Mouse (Mus musculus) Patski (cell line): ENCODE results near the gene Gfra1. TPM values are rescaled to one million over a fixed set of nuclear protein-coding genes. Genes with fewer than 3 reads are reported as not detected.

Source experiments
- ATAC-seq: fragments of 100-300 bp; one replicate; pipeline ENCODE4 v1.8.0; 2021
- CTCF ChIA-PET: fragments of 350-600 bp; sonication (Branson Sonifier 250); formaldehyde crosslinking; loops from one replicate; lab custom pipeline; 2022; ENCODE audit warnings: inconsistent platforms; lab: Charles Lee
- POLR2A ChIA-PET: fragments of 350-600 bp; sonication (Branson Sonifier 250); formaldehyde crosslinking; loops from one replicate; lab custom pipeline; 2022; ENCODE audit warnings: antibody characterized with exemption, inconsistent platforms; lab: Charles Lee
- DNase-seq: peaks from one replicate; pipeline ENCODE4 v3.0.0-alpha.2; 2011; ENCODE audit warnings: low read depth, low spot score
- H3K27me3 ChIP-seq: fragments of 371-371 bp; one replicate; pipeline ENCODE4 v1.5.1; 2021
- CTCF ChIP-seq: fragments of 100-300 bp; IDR thresholded peaks from one replicate; pipeline ENCODE4 v1.5.1; 2021
- in situ Hi-C: fragments of 300-500 bp; cut with MboI; formaldehyde crosslinking; loops from 3 replicates; pipeline ENCODE4 v1.11.1; 2018; ENCODE audit warnings: low pct_unique_long_range_greater_than_20kb, mixed read lengths
- polyA plus RNA-seq: library from polyadenylated mRNA; unstranded; gene quantifications from one replicate; pipeline ENCODE4 v1.2.3, GENCODE M21; 2021

Gfra1 gene
- polyA plus RNA-seq, 1 experiment from 2014 or later = 102 TPM

DNA sequence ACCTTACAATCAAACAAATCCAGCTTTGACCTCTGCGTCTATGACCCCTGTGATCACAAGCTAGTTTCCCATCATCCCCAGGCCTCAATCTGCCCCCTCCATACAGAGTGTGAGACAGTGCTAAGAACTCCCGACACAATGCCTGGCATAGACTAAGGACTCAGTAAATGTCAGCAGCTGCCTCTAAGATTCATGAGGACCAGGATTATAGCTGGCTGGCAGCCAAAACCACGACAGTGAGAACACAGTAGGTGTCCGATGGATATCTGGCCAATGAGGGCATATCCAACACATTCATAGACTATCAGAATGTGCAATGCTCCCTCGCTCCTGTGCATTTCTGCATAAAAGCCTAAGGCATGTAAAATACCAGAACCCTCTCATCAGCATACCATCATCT lies 5.0 kb downstream of the Gfra1 start:
- no peaks in the 10 kb centered on the region for H3K27me3 ChIP-seq
- ATAC-seq (peak; percentile 40), DNase-seq (peak; percentile 98)
- TF ChIP-seq CTCF = no peak
- ChIA-PET POLR2A (interaction anchor here (1.4 kb wide), 1 partner anchor 40 kb away, joined by 3 read pairs; no protein-coding TSS in a partner anchor), CTCF (interaction anchor here (0.9 to 2.3 kb wide), 8 partner anchors 9 to 295 kb away, joined by 3 to 9 read pairs (median 3); no protein-coding TSS in a partner anchor)
- in situ Hi-C loops = loop anchor here (5.0 kb wide), 2 partner anchors 53 to 128 kb away; no protein-coding TSS in a partner anchor

DNA sequence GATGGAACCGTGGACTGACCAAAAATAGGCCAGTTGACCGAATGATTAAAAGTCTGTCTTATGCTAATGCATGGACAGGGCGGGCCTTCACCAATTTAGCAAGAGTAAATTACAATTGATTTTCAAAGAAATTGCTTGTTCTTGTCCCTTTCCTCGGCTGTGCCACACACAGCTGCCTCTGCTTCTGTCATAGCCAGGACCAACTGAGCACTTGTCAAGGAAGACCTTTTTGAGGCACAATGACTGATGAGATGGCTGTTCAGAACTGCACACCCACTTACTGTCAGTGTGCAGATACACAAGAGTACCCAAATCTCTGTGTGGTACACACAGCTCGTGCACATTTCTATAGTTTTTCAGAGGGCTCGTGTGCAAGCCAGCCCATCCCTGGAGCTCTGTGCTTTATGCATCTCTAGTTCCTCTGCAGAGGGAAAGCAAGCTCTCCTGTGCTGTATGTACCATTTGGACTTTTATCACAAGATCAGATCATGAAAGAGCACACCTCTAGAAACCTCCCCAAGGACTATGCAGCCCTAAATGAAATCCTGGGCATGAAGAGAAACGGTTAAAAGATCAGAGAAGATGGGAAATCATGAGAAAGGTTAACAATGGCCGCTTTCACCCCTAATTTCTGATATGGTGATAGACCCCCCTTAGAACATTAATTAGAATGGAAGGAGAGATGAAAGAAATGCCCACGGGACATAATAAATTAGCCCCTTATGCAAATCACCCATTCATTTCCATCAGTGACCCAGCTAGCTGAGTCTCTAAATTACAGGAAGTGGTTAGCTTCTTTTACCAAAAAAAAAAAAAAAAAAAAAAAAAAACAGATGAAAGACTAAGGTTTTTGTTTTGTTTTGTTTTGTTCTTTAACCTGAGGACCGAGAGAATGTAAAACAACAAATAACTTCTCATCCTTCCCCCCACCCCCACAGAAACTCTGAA lies 12.7 kb downstream of the Gfra1 start:
- CTCF ChIA-PET = interaction anchor here (1.7 to 2.6 kb wide), 2 partner anchors 8 to 43 kb away, joined by 3 to 9 read pairs; no protein-coding TSS in a partner anchor
- in situ Hi-C loops = no loop called here
- TF ChIP-seq CTCF = no peak
- H3K27me3 ChIP-seq = no peaks in the 10 kb centered on the region
- no peak for DNase-seq
- POLR2A ChIA-PET = interaction anchor here (0.6 kb wide), 1 partner anchor 20 kb away, joined by 4 read pairs; no protein-coding TSS in a partner anchor
- ATAC-seq = no peak

DNA sequence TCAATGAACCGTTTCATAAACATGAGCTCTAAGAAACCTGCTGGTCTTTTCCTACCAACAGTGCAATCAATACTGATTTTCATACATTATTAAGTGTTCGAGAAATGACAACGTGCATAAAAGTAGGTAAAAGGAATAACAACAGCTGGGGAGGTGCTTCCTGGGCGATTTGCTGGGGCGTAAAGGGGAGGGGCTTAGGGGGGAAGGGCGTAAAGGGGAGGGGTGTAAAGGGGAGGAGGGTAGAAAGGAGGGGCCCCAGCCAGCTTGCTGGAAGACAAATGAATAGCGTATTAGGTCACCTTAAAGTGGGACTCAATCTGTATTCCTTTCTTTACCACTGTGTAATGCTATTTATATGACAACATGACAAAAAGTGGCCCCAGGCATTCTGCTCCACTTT lies 13.9 kb downstream of the Gfra1 start:
- ATAC-seq (no peak), DNase-seq (no peak)
- in situ Hi-C loops = no loop called here
- CTCF ChIA-PET = interaction anchor here (2.6 kb wide), 1 partner anchor 10 kb away, joined by 9 read pairs; no protein-coding TSS in a partner anchor
- POLR2A ChIA-PET = no interaction called here
- no peak for TF ChIP-seq CTCF
- H3K27me3 ChIP-seq = no peaks in the 10 kb centered on the region

DNA sequence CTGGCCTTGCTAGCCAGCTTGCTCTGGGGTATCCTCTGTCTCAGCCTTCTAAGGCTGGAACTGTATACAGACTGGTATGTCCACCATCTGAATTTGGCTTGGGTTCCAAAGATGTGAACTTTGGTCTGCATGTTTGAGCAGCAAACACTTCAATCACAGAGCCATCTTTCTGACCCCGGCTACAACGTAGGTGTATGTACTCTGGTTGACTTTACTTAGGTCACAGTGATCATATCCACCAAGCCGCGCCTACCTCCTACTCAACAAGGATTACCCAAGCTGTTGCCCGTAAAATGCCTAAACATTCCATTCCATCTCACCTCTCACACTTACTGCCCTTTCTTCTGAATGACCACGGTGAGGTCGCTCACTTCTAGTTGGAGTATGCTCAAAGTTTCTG lies 14.5 kb downstream of the Gfra1 start:
- TF ChIP-seq CTCF = no peak
- ChIA-PET CTCF (interaction anchor here (2.6 kb wide), 1 partner anchor 10 kb away, joined by 9 read pairs; no protein-coding TSS in a partner anchor), POLR2A (no interaction called here)
- ATAC-seq (no peak), DNase-seq (no peak)
- no peaks in the 10 kb centered on the region for H3K27me3 ChIP-seq
- in situ Hi-C loops = no loop called here

DNA sequence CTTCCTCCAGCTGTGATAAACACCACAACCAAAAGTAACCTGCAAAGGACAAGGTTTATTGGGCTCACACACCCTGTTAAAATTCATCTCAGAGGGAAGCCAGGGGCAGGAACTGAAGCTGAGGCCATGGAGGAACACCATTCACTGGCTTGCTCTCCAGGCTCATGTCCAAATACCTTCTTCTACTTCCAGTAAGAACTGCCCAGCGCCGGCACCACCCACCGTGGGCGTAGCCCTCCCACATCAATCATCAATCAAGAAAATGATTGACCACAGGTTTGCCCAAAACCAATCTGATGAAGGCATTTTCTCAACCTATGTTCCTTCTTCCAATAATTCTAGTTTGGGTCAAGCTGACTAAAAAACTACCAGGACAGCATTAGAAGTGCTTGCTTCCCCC lies 16.9 kb downstream of the Gfra1 start:
- in situ Hi-C loops = no loop called here
- ATAC-seq (no peak), DNase-seq (no peak)
- no peak for TF ChIP-seq CTCF
- CTCF ChIA-PET = interaction anchor here (1.1 to 1.5 kb wide), 2 partner anchors 12 to 37 kb away, joined by 3 read pairs; no protein-coding TSS in a partner anchor
- POLR2A ChIA-PET = interaction anchor here (3.3 kb wide), 1 partner anchor 14 kb away, joined by 16 read pairs; no protein-coding TSS in a partner anchor
- H3K27me3 ChIP-seq = no peaks in the 10 kb centered on the region

DNA sequence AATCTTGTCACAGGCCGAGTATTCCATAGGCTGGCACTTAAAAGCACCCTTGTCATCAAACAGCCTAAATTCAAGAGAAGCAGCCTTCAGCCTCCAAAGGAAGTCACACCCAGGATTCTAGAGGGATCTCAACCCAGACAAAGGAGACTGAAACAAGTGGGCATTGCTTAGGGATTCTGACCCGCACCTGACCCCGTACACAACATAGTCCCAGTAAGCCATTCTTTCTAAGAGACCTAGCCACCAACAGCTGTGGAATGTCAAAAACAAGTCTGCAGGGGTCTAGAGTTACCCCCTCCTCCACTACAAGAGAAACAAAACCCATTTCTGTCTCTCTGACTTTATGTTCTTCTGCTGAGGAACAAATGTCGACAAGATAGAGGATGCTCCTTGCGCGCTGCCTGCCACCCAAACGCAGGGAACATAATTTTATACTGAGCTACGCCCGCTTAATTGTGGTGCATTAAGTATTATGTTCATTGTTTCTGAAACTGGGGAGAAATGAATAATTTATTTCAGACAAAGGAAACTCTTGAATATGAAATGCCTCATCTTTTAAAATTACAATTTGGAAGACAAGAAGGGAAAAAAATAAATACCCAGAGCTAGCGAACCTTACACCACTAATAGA lies 18.2 kb downstream of the Gfra1 start:
- ChIA-PET POLR2A (interaction anchor here (1.2 to 3.3 kb wide), 2 partner anchors 15 to 40 kb away, joined by 3 to 16 read pairs; no protein-coding TSS in a partner anchor), CTCF (interaction anchor here (1.1 to 1.5 kb wide), 2 partner anchors 14 to 35 kb away, joined by 3 to 4 read pairs; no protein-coding TSS in a partner anchor)
- DNase-seq = no peak
- H3K27me3 ChIP-seq = no peaks in the 10 kb centered on the region
- in situ Hi-C loops = no loop called here
- ATAC-seq = peak; percentile 4
- no peak for TF ChIP-seq CTCF

DNA sequence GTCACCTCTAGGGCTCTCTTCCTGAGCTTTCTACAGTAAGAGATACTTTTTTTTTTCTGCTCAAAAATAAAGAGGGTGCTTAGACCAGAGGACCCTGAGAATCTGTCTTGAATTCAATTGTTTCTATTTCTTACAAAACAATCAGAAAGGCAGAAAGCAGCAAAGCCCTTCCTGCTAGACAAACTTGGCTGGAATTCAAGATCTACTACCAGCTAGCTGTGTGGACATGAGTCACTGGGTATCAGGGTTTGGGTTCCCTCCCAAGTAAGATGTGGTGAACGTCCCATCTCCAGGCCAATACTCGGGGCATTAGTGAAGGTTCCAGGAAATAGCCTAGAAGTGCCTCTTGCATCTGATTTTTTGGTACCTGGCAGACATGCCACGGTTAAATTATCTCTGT lies 18.8 kb downstream of the Gfra1 start:
- DNase-seq (peak; percentile 83), ATAC-seq (peak; percentile 75)
- in situ Hi-C loops = no loop called here
- POLR2A ChIA-PET = interaction anchor here (1.2 to 3.3 kb wide), 2 partner anchors 16 to 40 kb away, joined by 3 to 16 read pairs; no protein-coding TSS in a partner anchor
- H3K27me3 ChIP-seq = no peaks in the 10 kb centered on the region
- CTCF ChIA-PET = interaction anchor here (0.9 to 2.2 kb wide), 3 partner anchors 12 to 28 kb away, joined by 3 to 6 read pairs (median 4); no protein-coding TSS in a partner anchor
- TF ChIP-seq CTCF = no peak

DNA sequence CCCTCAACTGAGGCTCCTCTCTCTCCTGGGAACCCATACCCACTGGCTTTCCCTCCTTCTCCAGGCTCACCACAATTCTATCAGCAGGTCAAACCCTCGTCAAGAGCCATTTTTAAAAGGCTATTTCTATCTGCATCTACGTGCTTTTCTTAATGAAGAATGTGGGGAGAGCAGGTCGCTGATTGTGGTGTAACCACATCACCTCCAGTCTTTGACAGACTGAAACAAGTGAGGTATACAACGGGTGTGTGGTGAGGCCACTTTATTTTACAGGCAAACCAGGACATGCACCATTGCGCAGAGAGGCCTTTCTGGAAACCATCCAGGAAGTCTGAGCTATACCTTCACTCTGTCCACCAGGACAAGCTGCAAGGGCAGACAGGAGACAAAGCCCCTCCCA lies 19.8 kb downstream of the Gfra1 start:
- no peak for TF ChIP-seq CTCF
- ChIA-PET CTCF (interaction anchor here (0.7 to 2.2 kb wide), 2 partner anchors 11 to 14 kb away, joined by 3 to 6 read pairs; no protein-coding TSS in a partner anchor), POLR2A (interaction anchor here (1.1 kb wide), 1 partner anchor 17 kb away, joined by 3 read pairs; no protein-coding TSS in a partner anchor)
- DNase-seq (no peak), ATAC-seq (no peak)
- no peaks in the 10 kb centered on the region for H3K27me3 ChIP-seq
- in situ Hi-C loops = no loop called here

DNA sequence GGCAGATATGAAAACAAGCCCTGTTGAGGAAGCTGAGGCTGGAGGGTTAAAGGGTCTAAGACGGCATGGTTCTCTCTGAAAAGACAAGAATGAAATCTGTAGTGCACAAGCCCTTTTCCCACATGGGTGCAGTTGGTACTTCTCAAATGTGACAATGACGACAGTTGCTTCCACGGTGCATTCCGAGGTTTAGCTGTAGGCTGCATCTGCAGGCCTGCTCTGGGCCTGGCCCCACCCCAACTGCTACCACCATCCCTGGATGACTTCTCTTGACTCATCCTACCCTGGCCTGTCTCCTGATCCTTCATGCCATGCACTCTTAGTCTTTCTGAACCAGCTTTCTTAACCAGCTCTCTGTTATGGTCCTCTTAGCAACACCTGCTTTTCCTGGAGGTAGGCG lies 22.9 kb downstream of the Gfra1 start:
- H3K27me3 ChIP-seq = no peaks in the 10 kb centered on the region
- ATAC-seq = no peak
- CTCF ChIA-PET = interaction anchor here (0.7 to 1.3 kb wide), 4 partner anchors 10 to 119 kb away, joined by 3 to 4 read pairs (median 3); no protein-coding TSS in a partner anchor
- in situ Hi-C loops = no loop called here
- POLR2A ChIA-PET = no interaction called here
- TF ChIP-seq CTCF = no peak
- no peak for DNase-seq

DNA sequence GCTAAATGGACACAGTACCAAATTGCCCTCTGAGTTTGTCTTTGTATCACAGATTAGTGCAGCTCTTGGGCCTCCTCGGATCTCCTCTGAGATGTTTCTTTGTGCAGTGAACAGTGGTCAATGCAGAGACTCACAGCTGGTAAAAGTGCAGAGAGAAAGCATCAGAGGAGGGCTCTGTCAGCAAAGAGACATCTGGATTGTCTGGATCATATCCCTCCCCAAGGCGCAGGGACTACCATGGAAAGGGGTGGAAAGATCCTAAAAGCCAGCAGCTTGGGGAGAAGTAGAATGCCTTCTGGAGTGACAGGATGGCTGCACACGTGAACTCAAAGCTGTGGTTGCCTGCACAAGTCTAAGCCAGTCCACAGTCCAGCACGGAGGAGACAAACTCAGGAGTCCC lies 27.2 kb downstream of the Gfra1 start:
- DNase-seq = no peak
- no peaks in the 10 kb centered on the region for H3K27me3 ChIP-seq
- ChIA-PET POLR2A (interaction anchor here (0.8 kb wide), 1 partner anchor 17 kb away, joined by 4 read pairs; no protein-coding TSS in a partner anchor), CTCF (interaction anchor here (0.9 kb wide), 1 partner anchor 24 kb away, joined by 3 read pairs; no protein-coding TSS in a partner anchor)
- ATAC-seq = no peak
- no peak for TF ChIP-seq CTCF
- in situ Hi-C loops = no loop called here
